Mouse (Mus musculus) midbrain, embryonic 16.5 days (tissue): ENCODE data around the gene Kcnq4. TPM values are rescaled to one million over a fixed set of nuclear protein-coding genes. Genes with fewer than 3 reads are reported as not detected.

Experiments
- ATAC-seq: fragments of 200-750 bp; cut with Nextera tagmentation; 2 replicates; pipeline ENCODE4 v1.8.0; 2017; ENCODE audit warnings: moderate TSS enrichment
- H3K27ac ChIP-seq: fragments of 300-500 bp; sonication (generic); 2 replicates; pipeline ENCODE4 v1.5.1; 2014; ENCODE audit warnings: mild to moderate bottlenecking, low read length, mixed read lengths
- H3K27me3 ChIP-seq: fragments of 300-500 bp; sonication (generic); 2 replicates; pipeline ENCODE4 v1.6.1; 2014; ENCODE audit warnings: low read depth, low read length, mixed read lengths; ENCODE audit not compliant: control insufficient read depth, insufficient read depth
- H3K36me3 ChIP-seq: fragments of 300-500 bp; sonication (generic); 2 replicates; pipeline ENCODE4 v1.6.1; 2014; ENCODE audit warnings: mild to moderate bottlenecking, low read length, moderate library complexity, mixed read lengths; ENCODE audit not compliant: control insufficient read depth, insufficient read depth
- H3K4me1 ChIP-seq: fragments of 300-500 bp; sonication (generic); 2 replicates; pipeline ENCODE4 v1.6.1; 2014; ENCODE audit warnings: mild to moderate bottlenecking, low read length, mixed read lengths; ENCODE audit not compliant: control insufficient read depth, insufficient read depth
- H3K4me2 ChIP-seq: fragments of 300-500 bp; sonication (generic); 2 replicates; pipeline ENCODE4 v1.6.1; 2014; ENCODE audit warnings: mild to moderate bottlenecking, low read length, mixed read lengths
- H3K4me3 ChIP-seq: fragments of 300-500 bp; sonication (generic); 2 replicates; pipeline ENCODE4 v1.5.1; 2014; ENCODE audit warnings: low read depth, mild to moderate bottlenecking, low read length, moderate library complexity, mixed read lengths
- H3K9ac ChIP-seq: fragments of 300-500 bp; sonication (generic); 2 replicates; pipeline ENCODE4 v1.6.1; 2014; ENCODE audit warnings: low read depth, low read length, mixed read lengths
- H3K9me3 ChIP-seq: fragments of 300-500 bp; sonication (generic); replicated peaks from 2 replicates; pipeline ENCODE4 v1.6.1; 2014; ENCODE audit warnings: mild to moderate bottlenecking, low read length, mixed read lengths; ENCODE audit not compliant: control insufficient read depth, poor library complexity, severe bottlenecking
- WGBS: fragments of 180-500 bp; shearing (Covaris S2); extraction: QIAGEN DNeasy Blood & Tissue Kit; methylation state at CpG from one replicate; pipeline ENCODE4 v1.1.7; 2014; 5-methylcytosine and 5-hydroxymethylcytosine counted together
- polyA plus RNA-seq: library from polyadenylated mRNA; unstranded; fragments of >200 nt; fragmentation: Nextera tagmentation; extraction: Ambion mirVana; gene quantifications from 2 replicates; pipeline ENCODE4 v1.2.1, GENCODE M21; 2015

The Kcnq4 gene
- polyA plus RNA-seq, 1 experiment from 2014 or later = 5.8 TPM

GRCm38 (mm10) chr4:120692717-120693116 is 55.7 kb downstream of the Kcnq4 start:
- Histone ChIP-seq H3K4me2 (no peak overlapping the region), H3K36me3 (no peaks in the 10 kb centered on the region), H3K4me1 (no peaks in the 10 kb centered on the region), H3K27ac (no peak overlapping the region), H3K9ac (no peak overlapping the region), H3K9me3 (no peaks in the 10 kb centered on the region), H3K27me3 (peaks cover 5% of the 10 kb centered on the region; the same call in 1 of the 2 replicates), H3K4me3 (no peak overlapping the region)
- ATAC-seq = no peak
- WGBS = 32% methylated on average over 10 of the region's 10 CpGs

GRCm38 (mm10) chr4:120689317-120689716 is 59.1 kb downstream of the Kcnq4 start:
- Histone ChIP-seq H3K36me3 (no peaks in the 10 kb centered on the region), H3K4me3 (no peak overlapping the region), H3K9me3 (no peaks in the 10 kb centered on the region), H3K4me1 (no peaks in the 10 kb centered on the region), H3K9ac (no peak overlapping the region), H3K4me2 (no peak overlapping the region), H3K27ac (no peak overlapping the region), H3K27me3 (no peaks in the 10 kb centered on the region)
- ATAC-seq = no peak
- WGBS = 70% methylated on average over 6 of the region's 6 CpGs

- Histone ChIP-seq H3K36me3 (no peaks in the 10 kb centered on the region), H3K9me3 (no peaks in the 10 kb centered on the region), H3K4me3 (no peak overlapping the region), H3K4me2 (no peak overlapping the region), H3K4me1 (no peaks in the 10 kb centered on the region), H3K9ac (no peak overlapping the region), H3K27ac (no peak overlapping the region), H3K27me3 (no peaks in the 10 kb centered on the region)
- ATAC-seq = no peak
- 42% methylated on average over 6 of the region's 6 CpGs for WGBS
These were observed 61.1 kb downstream of the Kcnq4 start for GRCm38 (mm10) chr4:120687282-120687681.

GRCm38 (mm10) chr4:120683278-120683997 is 65.0 kb downstream of the Kcnq4 start:
- H3K4me3 ChIP-seq = no peak overlapping the region
- H3K36me3 ChIP-seq = no peaks in the 10 kb centered on the region
- no peaks in the 10 kb centered on the region for H3K27me3 ChIP-seq
- WGBS = 55% methylated on average over 9 of the region's 9 CpGs
- ATAC-seq = no peak
- no peaks in the 10 kb centered on the region for H3K4me1 ChIP-seq
- H3K27ac ChIP-seq = no peak overlapping the region
- no peaks in the 10 kb centered on the region for H3K9me3 ChIP-seq
- H3K4me2 ChIP-seq = no peak overlapping the region
- no peak overlapping the region for H3K9ac ChIP-seq

GRCm38 (mm10) chr4:120682168-120682567 is 66.2 kb downstream of the Kcnq4 start:
- Histone ChIP-seq H3K4me2 (no peak overlapping the region), H3K9ac (no peak overlapping the region), H3K27ac (no peak overlapping the region), H3K4me3 (no peak overlapping the region), H3K27me3 (no peaks in the 10 kb centered on the region), H3K4me1 (no peaks in the 10 kb centered on the region), H3K9me3 (no peaks in the 10 kb centered on the region), H3K36me3 (no peaks in the 10 kb centered on the region)
- no peak for ATAC-seq
- 37% methylated on average over 10 of the region's 10 CpGs for WGBS

- H3K4me2 ChIP-seq = no peak overlapping the region
- WGBS = 57% methylated on average over 7 of the region's 7 CpGs
- ATAC-seq = 0 out of 2 replicates have a peak, but pooled peaks have one; percentile 21
- no peaks in the 10 kb centered on the region for H3K4me1 ChIP-seq
- H3K9ac ChIP-seq = no peak overlapping the region
- no peak overlapping the region for H3K27ac ChIP-seq
- H3K36me3 ChIP-seq = no peaks in the 10 kb centered on the region
- H3K27me3 ChIP-seq = no peaks in the 10 kb centered on the region
- no peak overlapping the region for H3K4me3 ChIP-seq
- H3K9me3 ChIP-seq = no peaks in the 10 kb centered on the region
These were observed 67.5 kb downstream of the Kcnq4 start for GRCm38 (mm10) chr4:120680953-120681352.

- H3K27me3 ChIP-seq = no peaks in the 10 kb centered on the region
- no peak overlapping the region for H3K9ac ChIP-seq
- H3K27ac ChIP-seq = no peak overlapping the region
- 66% methylated on average over 2 of the region's 2 CpGs for WGBS
- no peaks in the 10 kb centered on the region for H3K4me1 ChIP-seq
- ATAC-seq = no peak
- H3K9me3 ChIP-seq = no peaks in the 10 kb centered on the region
- no peak overlapping the region for H3K4me2 ChIP-seq
- H3K36me3 ChIP-seq = no peaks in the 10 kb centered on the region
- no peak overlapping the region for H3K4me3 ChIP-seq
These were observed 72.8 kb downstream of the Kcnq4 start for GRCm38 (mm10) chr4:120675640-120676039.

- ATAC-seq = no peak
- Histone ChIP-seq H3K9ac (no peak overlapping the region), H3K27ac (no peak overlapping the region), H3K27me3 (no peaks in the 10 kb centered on the region), H3K4me2 (no peak overlapping the region), H3K36me3 (no peaks in the 10 kb centered on the region), H3K9me3 (no peaks in the 10 kb centered on the region), H3K4me1 (no peaks in the 10 kb centered on the region), H3K4me3 (no peak overlapping the region)
- 73% methylated on average over 8 of the region's 8 CpGs for WGBS
These were observed 73.5 kb downstream of the Kcnq4 start for GRCm38 (mm10) chr4:120674775-120675451.

GRCm38 (mm10) chr4:120673606-120674005 is 74.8 kb downstream of the Kcnq4 start:
- WGBS = 89% methylated on average over 3 of the region's 3 CpGs
- no peaks in the 10 kb centered on the region for H3K4me1 ChIP-seq
- no peak overlapping the region for H3K4me2 ChIP-seq
- no peak overlapping the region for H3K9ac ChIP-seq
- ATAC-seq = no peak
- H3K27ac ChIP-seq = no peak overlapping the region
- no peak overlapping the region for H3K4me3 ChIP-seq
- peaks cover 4% of the 10 kb centered on the region; the same call in 1 of the 2 replicates for H3K27me3 ChIP-seq
- H3K9me3 ChIP-seq = no peaks in the 10 kb centered on the region
- no peaks in the 10 kb centered on the region for H3K36me3 ChIP-seq
